19 mouse cellular contexts compared by ENCODE assay signal in the genomic region with DNA sequence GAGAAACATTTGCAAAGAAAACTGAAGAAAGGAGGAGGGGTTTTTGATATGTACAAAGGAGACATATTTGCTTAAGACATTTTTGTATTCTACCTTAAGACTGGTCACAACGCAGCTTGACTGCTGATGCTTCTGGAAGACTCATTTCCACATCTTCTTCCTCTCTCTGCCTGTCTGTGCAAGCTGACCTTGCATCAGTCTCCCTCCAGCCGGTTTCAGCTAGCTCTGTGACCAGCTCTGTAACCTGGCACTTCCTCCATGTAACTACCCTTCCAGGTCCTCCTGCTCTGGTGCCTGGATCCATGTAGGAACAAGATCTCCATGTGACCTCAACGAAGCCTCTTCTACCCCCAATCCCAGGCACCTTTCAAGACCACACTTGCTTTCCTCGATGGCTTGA.
"Had no signal": no experiment of that assay in that cellular context is flagged by ENCODE, and none has a peak within 500 bp of the region (broad histone marks: within the 10 kb centered on the region; RNA-seq: fewer than 3 reads in every experiment).

No protein-coding gene starts in this region.

- H3K27me3 ChIP-seq: limb, embryonic 15.5 days; liver, embryonic 12.5 days; liver, embryonic 15.5 days; megakaryocyte, embryonic 14.5 days; midbrain, embryonic 13.5 days; neural tube, embryonic 13.5 days had no signal

- ATAC-seq: intestine, embryonic 16.5 days; liver, embryonic 12.5 days; midbrain, embryonic 13.5 days; midbrain, embryonic 16.5 days had no signal

- H3K4me3 ChIP-seq: layer of hippocampus, adult 2 months; limb, embryonic 15.5 days; liver, embryonic 12.5 days; liver, embryonic 15.5 days; megakaryocyte, embryonic 14.5 days; midbrain, embryonic 10.5 days; midbrain, embryonic 13.5 days; myocyte; neural tube, embryonic 13.5 days had no signal

- H3K9ac ChIP-seq: limb, embryonic 15.5 days; liver, embryonic 12.5 days; liver, embryonic 15.5 days; midbrain, embryonic 13.5 days; neural tube, embryonic 13.5 days had no signal

- H3K36me3 ChIP-seq: liver, embryonic 12.5 days; liver, embryonic 15.5 days; midbrain, embryonic 10.5 days; midbrain, embryonic 13.5 days; neural tube, embryonic 13.5 days had no signal

- DNase-seq: kidney, adult 2 months; layer of hippocampus, adult 9-11 months; lung, adult 2 months; lung, postnatal 14 days; lung, postnatal 4 days; thymus, adult 18-20 months; thymus, postnatal 36 days had no signal

- H3K4me2 ChIP-seq: limb, embryonic 15.5 days; liver, embryonic 12.5 days; liver, embryonic 15.5 days; midbrain, embryonic 13.5 days; neural tube, embryonic 13.5 days had no signal

- H3K27ac ChIP-seq: kidney, postnatal 0 days; layer of hippocampus, adult 2 months; liver, embryonic 12.5 days; liver, embryonic 15.5 days; midbrain, embryonic 10.5 days; midbrain, embryonic 13.5 days; neural tube, embryonic 13.5 days had no signal

- H3K9me3 ChIP-seq: limb, embryonic 15.5 days; liver, embryonic 12.5 days; liver, embryonic 15.5 days; megakaryocyte, embryonic 14.5 days; midbrain, embryonic 10.5 days; midbrain, embryonic 13.5 days; neural tube, embryonic 13.5 days had no signal
